ENCODE assay signal across 9 mouse cellular contexts in genomic region chr14:72506018-72506722, GRCm38 (mm10). TPM values are rescaled to one million over a fixed set of nuclear protein-coding genes. Genes with fewer than 3 reads are reported as not detected.
A peak's percentile ranks its signal among the peaks of the same experiment; 100 is the strongest.
DNase-seq lines count a peak whose midpoint lies in the region; ATAC-seq lines count a peak whose summit lies in the region.
"Had no signal": no experiment of that assay in that cellular context is flagged by ENCODE, and none has a peak within 500 bp of the region (broad histone marks: within the 10 kb centered on the region; RNA-seq: fewer than 3 reads in every experiment).

No protein-coding gene starts in this region.

- ATAC-seq in embryonic facial prominence, embryonic 13.5 days (ENCODE audit: insufficient number of reproducible peaks, insufficient read depth, low FRiP score, low TSS enrichment, low read depth): peak; percentile 59; the same call in 1 of the 2 replicates
- ATAC-seq in hindbrain, embryonic 15.5 days (ENCODE audit: low FRiP score, low read depth): no peak
- peak; percentile 23; the same call in 1 of the 2 replicates for ATAC-seq in megakaryocyte progenitor cell, adult 5-6 weeks (replicated peaks; ENCODE audit: poor library complexity)

- 7% methylated on average over 12 of the region's 12 CpGs for WGBS in embryonic facial prominence, embryonic 13.5 days
- WGBS in hindbrain, embryonic 15.5 days: 11% methylated on average over 12 of the region's 12 CpGs

- intact Hi-C loops in left cerebral cortex, postnatal 4 days (cut with DNase I): no loop called here

- H3K4me3 ChIP-seq in embryonic facial prominence, embryonic 13.5 days: peak overlapping the region; percentile 39
- peak overlapping the region; percentile 27 for H3K4me3 ChIP-seq in hindbrain, embryonic 15.5 days

- no peak overlapping the region for H3K27ac ChIP-seq in embryonic facial prominence, embryonic 13.5 days
- no peak overlapping the region for H3K27ac ChIP-seq in hindbrain, embryonic 15.5 days (replicated peaks)

- peak; percentile 30 for DNase-seq in left cerebral cortex, postnatal 4 days
- DNase-seq in left cerebral cortex, adult 9 months (ENCODE audit: low spot score in 2 of 2): no peak
- peak; percentile 45 for DNase-seq in testis, postnatal 10 days (ENCODE audit: low spot score)
- DNase-seq in spleen, postnatal 14 days (ENCODE audit: low spot score in 2 of 2): no peak
- no peak for DNase-seq in right cerebral cortex, postnatal 4 days

- H3K9me3 ChIP-seq in embryonic facial prominence, embryonic 13.5 days: no peaks in the 10 kb centered on the region
- H3K9me3 ChIP-seq in hindbrain, embryonic 15.5 days: no peaks in the 10 kb centered on the region

- H3K9ac ChIP-seq in embryonic facial prominence, embryonic 13.5 days: peak overlapping the region; percentile 64
- peak overlapping the region; percentile 17; the same call in 1 of the 2 replicates for H3K9ac ChIP-seq in hindbrain, embryonic 15.5 days

- H3K4me1 ChIP-seq in embryonic facial prominence, embryonic 13.5 days: peaks cover 6% of the 10 kb centered on the region; the same call in 1 of the 2 replicates
- peaks cover 6% of the 10 kb centered on the region for H3K4me1 ChIP-seq in hindbrain, embryonic 15.5 days (replicated peaks)

- peak overlapping the region; percentile 69 for H3K4me2 ChIP-seq in embryonic facial prominence, embryonic 13.5 days
- H3K4me2 ChIP-seq in hindbrain, embryonic 15.5 days: peak overlapping the region; percentile 59

- H3K36me3 ChIP-seq in embryonic facial prominence, embryonic 13.5 days: no peaks in the 10 kb centered on the region
- H3K36me3 ChIP-seq in hindbrain, embryonic 15.5 days: no peaks in the 10 kb centered on the region

- H3K27me3 ChIP-seq in embryonic facial prominence, embryonic 13.5 days: no peaks in the 10 kb centered on the region
- H3K27me3 ChIP-seq in hindbrain, embryonic 15.5 days: no peaks in the 10 kb centered on the region

RNA-seq across cellular contexts. Expression of gene Gm9195, which starts 14.5 kb away (rescaled TPM):
- total RNA-seq in left cerebral cortex, postnatal 4 days (2021): not detected
- not detected in 2 replicates for polyA plus RNA-seq in embryonic facial prominence, embryonic 13.5 days (2015; fragmentation: Nextera tagmentation; extraction: Ambion mirVana)
- not detected in 2 replicates for polyA plus RNA-seq in hindbrain, embryonic 15.5 days (2015; fragmentation: Nextera tagmentation; extraction: Ambion mirVana)
- not detected in 2 replicates for total RNA-seq in megakaryocyte progenitor cell, adult 5-6 weeks (2015)
- not detected in 2 replicates for total RNA-seq in megakaryocyte progenitor cell, adult 5-6 weeks (2017)
- total RNA-seq: left cerebral cortex, postnatal 10 days had no signal

Comparison
In these comparisons a context has a peak if more than half of its experiments do, and no peak if none do; other contexts are left out.
1. DNase-seq: peak in left cerebral cortex, postnatal 4 days (single experiment) and testis, postnatal 10 days (single experiment); none in left cerebral cortex, adult 9 months (0 of 2), spleen, postnatal 14 days (0 of 2) and right cerebral cortex, postnatal 4 days (single experiment).